Mouse (Mus musculus): ENCODE measurements around the gene Crebrf.
A peak's percentile ranks its signal among the peaks of the same experiment; 100 is the strongest.

Gene Crebrf

GRCm38 (mm10) chr17:26705463-26706359 lies 9.7 kb upstream of the Crebrf start:
- DNase-seq (ENCODE audit: inconsistent age in 2 of 2, low spot score in 1 of 2): no peak

- no peak for DNase-seq (ENCODE audit: inconsistent age in 2 of 2, low spot score in 1 of 2)
These were observed 8.4 kb upstream of the Crebrf start for GRCm38 (mm10) chr17:26707066-26707465.

GRCm38 (mm10) chr17:26708499-26708898 lies 7.0 kb upstream of the Crebrf start:
- no peak for DNase-seq (ENCODE audit: inconsistent age in 2 of 2, low spot score in 1 of 2)

GRCm38 (mm10) chr17:26708993-26709590 lies 6.4 kb upstream of the Crebrf start:
- DNase-seq (ENCODE audit: inconsistent age in 2 of 2, low spot score in 1 of 2): no peak

- DNase-seq (ENCODE audit: inconsistent age in 2 of 2, low spot score in 1 of 2): no peak
These were observed 5.4 kb upstream of the Crebrf start for GRCm38 (mm10) chr17:26710049-26710448.

GRCm38 (mm10) chr17:26715916-26716717 lies 667 bp downstream of the Crebrf start:
- peak; percentile 96 to 98 for DNase-seq (ENCODE audit: inconsistent age in 2 of 2, low spot score in 1 of 2)

- no peak for DNase-seq (ENCODE audit: inconsistent age in 2 of 2, low spot score in 1 of 2)
These were observed 2.4 kb downstream of the Crebrf start for GRCm38 (mm10) chr17:26717868-26718267.

GRCm38 (mm10) chr17:26719405-26719804 lies 4.0 kb downstream of the Crebrf start:
- no peak for DNase-seq (ENCODE audit: inconsistent age in 2 of 2, low spot score in 1 of 2)

- DNase-seq (ENCODE audit: inconsistent age in 2 of 2, low spot score in 1 of 2): no peak
These were observed 6.4 kb downstream of the Crebrf start for GRCm38 (mm10) chr17:26721802-26722201.

GRCm38 (mm10) chr17:26724790-26725189 lies 9.3 kb downstream of the Crebrf start:
- peak in 1 of 2 experiments; percentile 27 for DNase-seq (ENCODE audit: inconsistent age in 2 of 2, low spot score in 1 of 2)

- no peak for DNase-seq (ENCODE audit: inconsistent age in 2 of 2, low spot score in 1 of 2)
These were observed 11.2 kb downstream of the Crebrf start for GRCm38 (mm10) chr17:26726674-26727073.

- peak in 1 of 2 experiments; percentile 62 for DNase-seq (ENCODE audit: inconsistent age in 2 of 2, low spot score in 1 of 2)
These were observed 11.8 kb downstream of the Crebrf start for GRCm38 (mm10) chr17:26727110-26727755.

GRCm38 (mm10) chr17:26742581-26742980 lies 27.1 kb downstream of the Crebrf start:
- no peak for DNase-seq (ENCODE audit: inconsistent age in 2 of 2, low spot score in 1 of 2)

- no peak for DNase-seq (ENCODE audit: inconsistent age in 2 of 2, low spot score in 1 of 2)
These were observed 27.8 kb downstream of the Crebrf start for GRCm38 (mm10) chr17:26743294-26743693.

- DNase-seq (ENCODE audit: inconsistent age in 2 of 2, low spot score in 1 of 2): no peak
These were observed 34.5 kb downstream of the Crebrf start for GRCm38 (mm10) chr17:26749975-26750374.

- DNase-seq (ENCODE audit: inconsistent age in 2 of 2, low spot score in 1 of 2): no peak
These were observed 36.8 kb downstream of the Crebrf start for GRCm38 (mm10) chr17:26752297-26752696.

GRCm38 (mm10) chr17:26753476-26753875 lies 38.0 kb downstream of the Crebrf start:
- no peak for DNase-seq (ENCODE audit: inconsistent age in 2 of 2, low spot score in 1 of 2)

- DNase-seq (ENCODE audit: inconsistent age in 2 of 2, low spot score in 1 of 2): no peak
These were observed 51.8 kb downstream of the Crebrf start for GRCm38 (mm10) chr17:26767100-26767753.

- no peak for DNase-seq (ENCODE audit: inconsistent age in 2 of 2, low spot score in 1 of 2)
These were observed 52.3 kb downstream of the Crebrf start for GRCm38 (mm10) chr17:26767754-26768124.

GRCm38 (mm10) chr17:26776211-26776610 lies 60.8 kb downstream of the Crebrf start:
- no peak for DNase-seq (ENCODE audit: inconsistent age in 2 of 2, low spot score in 1 of 2)

GRCm38 (mm10) chr17:26778001-26778400 lies 62.6 kb downstream of the Crebrf start:
- no peak for DNase-seq (ENCODE audit: inconsistent age in 2 of 2, low spot score in 1 of 2)

Measured in adrenal gland, adult (tissue).